Mouse (Mus musculus) brain, embryonic 14.5 days (tissue): ENCODE results near the gene Tada1.

Experiments used
- CTCF ChIP-seq: fragments of 200-500 bp; IDR thresholded peaks from 2 replicates; pipeline ENCODE4 v1.5.1; 2012; ENCODE audit warnings: inconsistent platforms, mild to moderate bottlenecking, moderate library complexity, borderline replicate concordance; ENCODE audit not compliant: insufficient read depth, insufficient read length; ENCODE audit errors: extremely low read depth
- POLR2A ChIP-seq: fragments of 200-500 bp; IDR thresholded peaks from 2 replicates; pipeline ENCODE4 v1.6.1; 2012; ENCODE audit warnings: mild to moderate bottlenecking, inconsistent platforms, borderline replicate concordance; ENCODE audit not compliant: poor library complexity, insufficient read depth, insufficient read length, severe bottlenecking; ENCODE audit errors: extremely low read depth

DNA sequence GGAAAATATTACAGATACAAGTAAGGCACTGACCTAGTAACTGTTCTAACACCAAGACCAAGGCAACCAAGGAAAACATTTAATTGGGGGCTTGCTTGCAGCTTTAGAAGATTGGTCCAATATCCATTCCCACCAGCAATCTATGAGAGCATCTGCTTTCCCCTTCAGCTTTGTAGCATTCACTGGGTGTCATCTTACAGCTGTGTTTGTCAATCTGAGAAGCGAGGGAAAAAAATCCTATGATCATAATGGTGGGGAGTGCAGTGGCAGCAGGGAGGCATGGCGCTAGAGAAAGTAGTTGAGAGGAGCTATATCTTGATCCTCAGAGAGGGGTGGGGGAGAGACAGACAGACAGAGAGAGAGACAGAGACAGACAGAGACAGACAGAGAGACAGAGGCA is 36.8 kb upstream of the Tada1 start:
- no peak for TF ChIP-seq POLR2A
- TF ChIP-seq CTCF = no peak
